Mouse (Mus musculus): ENCODE data around the gene Inip. TPM values are rescaled to one million over a fixed set of nuclear protein-coding genes. Genes with fewer than 3 reads are reported as not detected.

Inip gene
- total RNA-seq, 2 experiments from 2014 or later: 12.6 to 18.3 TPM

- DNase-seq: peak; percentile 47
Measured at GRCm38 (mm10) chr4:59772171-59772879, 29.1 kb downstream of the Inip start.

GRCm38 (mm10) chr4:59767717-59768116 is 33.7 kb downstream of the Inip start:
- no peak for DNase-seq

- DNase-seq: peak; percentile 28
Measured at GRCm38 (mm10) chr4:59765385-59766005, 35.9 kb downstream of the Inip start.

- DNase-seq: no peak
Measured at GRCm38 (mm10) chr4:59764950-59765349, 36.4 kb downstream of the Inip start.

- peak; percentile 40 for DNase-seq
Measured at GRCm38 (mm10) chr4:59761365-59761729, 40.0 kb downstream of the Inip start.

- DNase-seq: peak; percentile 73
Measured at GRCm38 (mm10) chr4:59760636-59761364, 40.6 kb downstream of the Inip start.

GRCm38 (mm10) chr4:59760016-59760415 is 41.4 kb downstream of the Inip start:
- DNase-seq: no peak

- no peak for DNase-seq
Measured at GRCm38 (mm10) chr4:59757452-59758435, 43.6 kb downstream of the Inip start.

GRCm38 (mm10) chr4:59756332-59757082 is 44.9 kb downstream of the Inip start:
- DNase-seq: peak; percentile 86

- DNase-seq: peak; percentile 72
Measured at GRCm38 (mm10) chr4:59753491-59754140, 47.8 kb downstream of the Inip start.

- DNase-seq: no peak
Measured at GRCm38 (mm10) chr4:59739882-59740281, 61.5 kb downstream of the Inip start.

GRCm38 (mm10) chr4:59739321-59739720 is 62.1 kb downstream of the Inip start:
- no peak for DNase-seq

- DNase-seq: no peak
Measured at GRCm38 (mm10) chr4:59731544-59731943, 69.8 kb downstream of the Inip start.

GRCm38 (mm10) chr4:59728839-59729238 is 72.5 kb downstream of the Inip start:
- DNase-seq: no peak

GRCm38 (mm10) chr4:59727878-59728261 is 73.5 kb downstream of the Inip start:
- DNase-seq: no peak

- no peak for DNase-seq
Measured at GRCm38 (mm10) chr4:59727187-59727877, 74.1 kb downstream of the Inip start.

- DNase-seq: no peak
Measured at GRCm38 (mm10) chr4:59726501-59726900, 74.9 kb downstream of the Inip start.

- no peak for DNase-seq
Measured at GRCm38 (mm10) chr4:59725579-59725978, 75.8 kb downstream of the Inip start.

- DNase-seq: no peak
Measured at GRCm38 (mm10) chr4:59721811-59722210, 79.6 kb downstream of the Inip start.
